Mouse (Mus musculus): ENCODE results near the gene Tbce.

The Tbce gene

DNA sequence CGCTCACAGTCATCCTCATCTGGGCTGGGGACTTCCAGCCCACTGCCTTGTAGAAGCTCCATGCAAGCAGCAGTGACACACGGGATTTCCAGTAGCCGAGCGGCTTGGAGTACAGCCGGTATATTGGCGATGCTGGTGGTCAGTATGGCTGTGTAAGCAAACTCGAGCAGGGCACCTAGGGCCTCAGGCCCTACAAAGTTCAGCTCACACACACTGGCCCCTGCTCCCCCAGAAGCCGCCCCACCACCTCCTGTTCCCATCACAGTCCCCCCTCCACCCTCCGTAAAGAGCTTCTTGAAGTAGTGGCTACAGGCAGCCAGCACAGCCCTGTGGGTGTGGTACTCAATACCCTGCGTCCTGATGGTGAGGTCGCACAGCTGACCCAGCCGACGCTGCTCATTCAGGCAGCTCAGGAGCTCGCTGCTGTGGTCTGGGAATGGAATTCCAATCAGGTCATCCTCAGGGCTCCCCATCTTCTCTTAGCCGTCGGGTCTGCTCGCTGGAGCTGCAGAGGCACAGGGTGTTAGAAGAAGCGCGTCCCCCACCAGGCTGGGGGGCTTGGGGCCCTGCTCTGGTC lies 74.0 kb downstream of the Tbce start:
- DNase-seq: no peak

DNA sequence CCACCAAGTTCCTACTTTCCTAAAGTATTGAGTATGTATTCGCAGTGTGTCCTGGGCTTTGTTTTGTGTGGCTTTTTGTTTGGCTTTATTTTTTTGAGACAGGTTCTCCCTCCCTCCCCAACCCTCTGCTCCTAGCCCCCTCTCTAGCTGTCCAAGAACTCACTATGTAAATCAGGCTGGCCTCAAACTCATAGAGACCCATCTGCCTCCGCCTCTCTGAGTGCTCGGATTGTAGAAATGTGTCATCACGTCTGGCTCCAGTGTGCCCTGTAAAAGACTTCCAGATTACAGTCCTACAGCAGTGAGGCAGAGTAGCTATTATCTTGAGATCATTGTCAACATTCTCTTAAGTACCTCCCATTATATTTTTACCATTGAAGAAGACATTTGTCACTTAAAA lies 78.4 kb downstream of the Tbce start:
- DNase-seq: no peak

DNA sequence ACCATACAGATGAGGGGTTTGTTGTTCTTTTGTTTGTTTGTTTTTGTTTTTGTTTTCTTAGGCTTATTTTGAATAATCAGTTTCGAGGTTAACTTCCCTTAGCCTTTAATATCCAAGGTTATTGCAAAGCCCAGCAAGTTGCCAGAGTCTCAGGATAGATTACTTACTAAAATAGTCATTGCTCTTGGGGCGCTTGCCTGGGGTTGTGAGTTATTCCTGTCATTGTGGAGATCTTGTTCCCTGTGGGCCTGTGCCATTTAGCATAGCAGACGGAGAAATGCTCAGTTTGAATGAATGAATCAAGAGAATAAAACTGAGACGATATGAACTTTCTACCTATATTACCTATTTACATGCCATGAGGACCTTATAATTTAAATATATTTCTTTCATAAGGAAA lies 79.2 kb downstream of the Tbce start:
- DNase-seq: no peak

DNA sequence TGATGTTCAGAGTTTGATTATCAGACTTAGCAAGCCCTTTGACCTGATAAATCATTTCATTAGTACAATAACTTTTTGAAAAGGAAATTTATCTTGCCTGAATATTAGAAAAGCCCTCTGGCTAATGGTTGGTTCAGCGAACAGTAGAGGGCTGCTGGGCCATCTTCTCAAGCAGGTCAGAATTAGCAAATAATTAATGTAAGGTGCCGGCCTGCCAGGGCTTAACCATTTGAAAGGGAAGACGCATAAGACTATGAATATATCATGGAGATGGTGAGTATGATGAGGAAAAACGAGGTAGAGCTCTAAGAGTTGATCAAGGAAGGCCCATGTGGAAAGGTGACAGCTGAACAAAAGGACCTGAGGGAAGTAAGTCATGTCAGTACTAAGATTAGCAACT lies 82.8 kb downstream of the Tbce start:
- DNase-seq: no peak

DNA sequence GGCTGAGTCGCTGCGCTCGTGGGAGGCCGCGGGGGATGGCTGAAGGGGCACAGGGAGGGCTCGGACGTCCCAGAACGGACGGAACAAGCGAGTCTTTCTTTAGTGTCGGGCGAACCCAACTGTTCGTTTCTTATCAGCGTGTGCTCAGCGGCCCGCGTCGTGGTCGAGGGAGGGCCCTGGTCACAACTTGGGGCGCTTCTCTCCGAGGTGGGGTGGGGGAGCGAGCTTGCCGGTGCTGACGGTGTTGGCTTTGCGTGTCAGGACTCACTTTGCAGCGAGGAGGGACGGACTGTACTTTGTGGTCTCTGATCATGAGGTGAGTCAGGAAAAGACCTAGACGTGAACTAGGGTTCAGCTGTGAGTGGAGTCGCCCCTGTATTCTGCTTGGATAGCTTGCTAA lies 84.5 kb downstream of the Tbce start:
- DNase-seq: peak in 1 of 2 experiments; percentile 66

DNA sequence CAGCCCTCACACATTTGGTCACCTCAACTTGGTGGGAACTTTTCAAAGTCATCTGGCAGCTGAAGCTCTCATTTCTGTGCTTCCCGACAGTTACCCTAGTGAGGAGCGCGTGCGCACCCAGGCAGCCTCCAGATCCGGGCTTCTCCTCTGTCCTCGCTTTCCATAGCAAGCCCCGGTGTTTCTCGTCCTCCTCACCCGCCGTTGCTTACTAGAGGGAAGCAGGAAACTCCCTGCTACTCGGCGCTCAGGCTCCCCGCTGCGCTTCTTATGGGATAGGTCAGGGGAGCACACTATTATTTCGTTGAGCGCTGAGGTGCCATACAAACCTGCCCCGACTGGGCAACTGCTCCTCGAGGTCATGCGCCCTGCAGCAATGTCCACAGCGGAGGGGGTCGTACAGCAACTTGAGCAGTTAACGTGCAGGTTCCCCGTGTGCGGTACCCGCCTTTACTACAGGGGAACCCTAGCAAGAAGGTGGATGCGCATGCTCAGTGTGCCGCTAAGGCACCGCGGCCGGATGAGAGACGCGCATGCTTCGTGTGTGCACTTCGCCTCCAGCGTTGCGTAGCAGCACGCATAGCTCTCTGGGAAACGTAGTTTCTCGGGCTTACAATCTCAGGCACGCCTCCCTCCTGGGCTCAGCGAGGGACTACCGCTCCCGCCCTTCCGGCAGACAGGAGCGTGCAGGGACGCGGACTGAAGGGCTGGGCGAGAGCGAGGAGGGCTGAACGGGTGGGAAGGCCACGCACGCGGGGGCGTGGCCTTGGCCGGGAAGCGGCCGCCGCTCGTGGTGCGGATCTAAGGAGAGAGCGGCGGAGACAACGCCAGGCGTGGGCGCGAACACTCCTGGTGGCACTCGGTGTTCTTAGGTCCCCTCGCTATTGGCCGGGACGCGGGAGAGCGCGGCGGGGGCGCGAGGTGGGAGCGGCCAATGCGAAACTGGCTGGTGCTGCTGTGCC lies 85.3 kb downstream of the Tbce start, which contains the start of gene B3galnt2:
Gene B3galnt2, plus strand, starts transcription at position 596 of the 959 bp plus-strand sequence.
- DNase-seq: peak; percentile 95 to 98
